Mouse (Mus musculus) CH12.LX (cell line): ENCODE data around the gene Itpr1. TPM values are rescaled to one million over a fixed set of nuclear protein-coding genes. Genes with fewer than 3 reads are reported as not detected.
A peak's percentile ranks its signal among the peaks of the same experiment; 100 is the strongest.

ENCODE experiments used
- DNase-seq: peaks from one replicate; pipeline ENCODE4 v3.0.0-alpha.2; 2013; ENCODE audit errors: extremely low read depth
- H3K27ac ChIP-seq: 2 replicates; pipeline ENCODE4 v1.5.1; 2012; ENCODE audit warnings: low read depth, mild to moderate bottlenecking, control low read depth, moderate library complexity; ENCODE audit not compliant: insufficient read depth
- H3K27me3 ChIP-seq: replicated peaks from 2 replicates; pipeline ENCODE3; 2012; ENCODE audit warnings: inconsistent platforms
- H3K36me3 ChIP-seq, 2 experiments: replicated peaks in 1 of 2; 2 replicates each; pipeline versions ENCODE3 to v1.6.1; 2012; ENCODE audit warnings: inconsistent platforms in 1 of 2, low read length in 1 of 2, mild to moderate bottlenecking in 1 of 2, mixed read lengths in 1 of 2, moderate library complexity in 1 of 2; ENCODE audit not compliant: control insufficient read depth in 1 of 2, insufficient read depth in 1 of 2
- H3K4me1 ChIP-seq, 2 experiments: 2 replicates each; pipeline ENCODE4 v1.6.1; 2012; ENCODE audit warnings: inconsistent platforms in 1 of 2, moderate library complexity in 1 of 2; ENCODE audit not compliant: insufficient read depth in 2 of 2, control insufficient read depth in 1 of 2
- H3K4me2 ChIP-seq: 2 replicates; pipeline ENCODE4 v1.6.1; 2012; ENCODE audit warnings: low read depth, mild to moderate bottlenecking, control low read depth; ENCODE audit not compliant: poor library complexity, insufficient read depth, severe bottlenecking
- H3K4me3 ChIP-seq, 3 experiments: fragments of 150-350 bp in 1 of 3; sonication (generic) in 1 of 3; replicated peaks in 1 of 3; 2 replicates each; pipeline versions ENCODE3 to v1.5.1; 2011 to 2012; ENCODE audit warnings: low read depth in 2 of 3, low read length in 2 of 3, mild to moderate bottlenecking in 2 of 3, moderate library complexity in 2 of 3, control low read depth in 1 of 3, improper control_type of control experiment in 1 of 3, inconsistent platforms in 1 of 3, mixed read lengths in 1 of 3; ENCODE audit not compliant: poor library complexity in 1 of 3
- H3K79me2 ChIP-seq: replicated peaks from 2 replicates; pipeline ENCODE4 v1.6.1; 2012; ENCODE audit warnings: mild to moderate bottlenecking, moderate library complexity; ENCODE audit not compliant: control insufficient read depth, poor library complexity, insufficient read depth, severe bottlenecking; ENCODE audit errors: extremely low read depth
- H3K9ac ChIP-seq: 2 replicates; pipeline ENCODE4 v1.6.1; 2012; ENCODE audit warnings: low read depth, mild to moderate bottlenecking, control low read depth, moderate library complexity; ENCODE audit not compliant: insufficient read depth
- H3K9me3 ChIP-seq: replicated peaks from 2 replicates; pipeline ENCODE3; 2012; ENCODE audit warnings: low read length, inconsistent platforms, mixed read lengths
- CHD2 ChIP-seq: IDR thresholded peaks from 2 replicates; pipeline ENCODE4 v1.6.1; 2011; ENCODE audit warnings: low read length, improper control_type of control experiment
- IRF4 ChIP-seq: IDR thresholded peaks from 2 replicates; pipeline ENCODE4 v1.6.1; 2014; ENCODE audit warnings: low read depth, mild to moderate bottlenecking, inconsistent platforms, low read length, improper control_type of control experiment
- RCOR1 ChIP-seq: conservative IDR thresholded peaks from 2 replicates; pipeline ENCODE4 v1.6.1; 2012; ENCODE audit warnings: low read depth, mild to moderate bottlenecking, inconsistent platforms, low read length, improper control_type of control experiment
- TCF12 ChIP-seq: IDR thresholded peaks from 2 replicates; pipeline ENCODE4 v1.6.1; 2014; ENCODE audit warnings: low read depth, mild to moderate bottlenecking, inconsistent platforms, low read length, improper control_type of control experiment
- ZC3H11A ChIP-seq: IDR thresholded peaks from 2 replicates; pipeline ENCODE4 v1.6.1; 2012; ENCODE audit warnings: low read depth, mild to moderate bottlenecking, inconsistent platforms, low read length, improper control_type of control experiment
- dilution Hi-C: fragments of 300-500 bp; cut with MboI; formaldehyde crosslinking; loops from 2 replicates; pipeline ENCODE4 v1.14.3; 2020; ENCODE audit warnings: low sequenced_read_pairs; ENCODE audit not compliant: extremely low pct_unique_long_range_greater_than_20kb, extremely low pct_ligation_motif_present
- in situ Hi-C: fragments of 300-500 bp; cut with MboI; formaldehyde crosslinking; loops from 3 replicates; pipeline ENCODE4 v1.14.3; 2019; ENCODE audit warnings: low sequenced_read_pairs, low pct_ligation_motif_present, low pct_unique_long_range_greater_than_20kb, mixed read lengths
- polyA plus RNA-seq: library from polyadenylated mRNA; unstranded; fragments of >175 nt; gene quantifications from 2 replicates; pipeline ENCODE4 v1.2.1, GENCODE M21; 2012; ENCODE audit warnings: low read depth; ENCODE audit not compliant: insufficient read length
- total RNA-seq, 2 experiments: library from RNA; depleted of rRNA; stranded (reverse); fragments of 300-350 nt in 1 of 2; fragments of >200 nt in 1 of 2; gene quantifications; 2 replicates each; pipeline ENCODE4 v1.2.3; 2012 to 2014

Gene Itpr1
- total and polyA plus RNA-seq, 3 experiments, result 42.8 to 73.1 (median 53.4) TPM

DNA sequence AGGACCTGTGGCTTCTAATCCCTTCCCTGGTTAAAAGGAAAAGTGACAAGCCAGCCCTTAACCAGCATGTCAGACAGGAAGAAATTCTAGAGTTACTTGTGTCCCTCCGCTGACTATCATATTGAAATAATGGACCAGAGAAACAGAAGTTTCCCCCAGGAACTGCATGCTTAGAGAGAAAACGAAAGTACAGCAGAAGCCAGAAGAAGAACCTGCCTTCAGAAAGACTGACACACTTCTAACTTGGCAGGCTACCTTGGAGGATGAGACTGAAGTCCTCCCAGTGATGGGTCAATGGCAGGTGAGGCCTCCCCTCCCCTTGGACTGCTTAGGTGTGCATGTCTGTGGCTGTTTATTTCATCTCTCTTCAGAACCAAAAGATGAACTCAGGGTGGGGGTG lies 386.4 kb downstream of the Itpr1 start:
- TF ChIP-seq CHD2 (0 out of 2 replicates have a peak, but pooled peaks have one; percentile 21), RCOR1 (no peak), ZC3H11A (no peak), TCF12 (no peak), IRF4 (peak; percentile 30; the same call in 1 of the 2 replicates)
- Histone ChIP-seq H3K27ac (no peak overlapping the region), H3K9ac (peak overlapping the region; percentile 24), H3K4me1 (peaks cover 9 to 14% of the 10 kb centered on the region in 2 experiments), H3K27me3 (no peaks in the 10 kb centered on the region), H3K4me2 (peak overlapping the region; percentile 80), H3K4me3 (peak overlapping the region in 1 of 3 experiments; percentile 11), H3K79me2 (no peaks in the 10 kb centered on the region), H3K9me3 (no peaks in the 10 kb centered on the region), H3K36me3 (no peaks in the 10 kb centered on the region)
- in situ Hi-C loops, result no loop called here
- DNase-seq, result no peak
- dilution Hi-C loops, result no loop called here

Other genes starting within 250 kb of the Itpr1 start
- gene Setmar, start 148.1 kb upstream of the Itpr1 start, total RNA-seq (2012; rRNA removed), result 1.2 and 1.4 TPM in 2 replicates
- 2.9 and 3.5 TPM in 2 replicates for gene Setmar, start 148.1 kb upstream of the Itpr1 start, total RNA-seq (2014; rRNA removed)
- 2.1 TPM in 2 replicates for gene Setmar, start 148.1 kb upstream of the Itpr1 start, polyA plus RNA-seq
- gene Sumf1, start 27.5 kb upstream of the Itpr1 start, total RNA-seq (2012; rRNA removed), result 14.9 and 17.1 TPM in 2 replicates
- gene Sumf1, start 27.5 kb upstream of the Itpr1 start, total RNA-seq (2014; rRNA removed), result 11.0 and 13.1 TPM in 2 replicates
- 19.1 and 23.1 TPM in 2 replicates for gene Sumf1, start 27.5 kb upstream of the Itpr1 start, polyA plus RNA-seq